Mouse (Mus musculus) stomach, postnatal 0 days (tissue): ENCODE measurements around the gene Syk.

ENCODE experiments used
- CTCF ChIP-seq: IDR thresholded peaks from 2 replicates; pipeline ENCODE4 v1.5.1; 2016; ENCODE audit warnings: antibody characterized with exemption, low read depth, mild to moderate bottlenecking, moderate library complexity
- EP300 ChIP-seq: optimal IDR thresholded peaks from 2 replicates; pipeline ENCODE3; 2016; ENCODE audit warnings: antibody characterized with exemption

GRCm38 (mm10) chr13:52554722-52555121 lies 28.3 kb upstream of the Syk start:
- no peak for TF ChIP-seq CTCF
- no peak for TF ChIP-seq EP300
